Mouse (Mus musculus) lung, embryonic 15.5 days (tissue): ENCODE measurements at regions not wholly inside any gene's neighbourhood (a gene's known extent, or its start where the extent isn't known, plus 50 kb on each side); places are given as distances from the start of the nearest gene placed in this dataset.

Experiments used
- ATAC-seq: fragments of 200-750 bp; cut with Nextera tagmentation; 2 replicates; pipeline ENCODE4 v1.8.0; 2017; ENCODE audit warnings: moderate number of reproducible peaks, borderline replicate concordance; ENCODE audit not compliant: low FRiP score, low TSS enrichment; ENCODE audit errors: extremely low read depth
- H3K27ac ChIP-seq: fragments of 300-500 bp; sonication (generic); 2 replicates; pipeline ENCODE4 v1.5.1; 2015; ENCODE audit warnings: moderate library complexity, mild to moderate bottlenecking, inconsistent platforms
- H3K27me3 ChIP-seq: fragments of 300-500 bp; sonication (generic); 2 replicates; pipeline ENCODE4 v1.6.1; 2015; ENCODE audit warnings: inconsistent platforms
- H3K36me3 ChIP-seq: fragments of 300-500 bp; sonication (generic); 2 replicates; pipeline ENCODE4 v1.6.1; 2015; ENCODE audit warnings: inconsistent platforms
- H3K4me1 ChIP-seq: fragments of 300-500 bp; sonication (generic); 2 replicates; pipeline ENCODE4 v1.6.1; 2015; ENCODE audit warnings: inconsistent platforms
- H3K4me2 ChIP-seq: fragments of 300-500 bp; sonication (generic); 2 replicates; pipeline ENCODE4 v1.6.1; 2015; ENCODE audit warnings: inconsistent platforms, mild to moderate bottlenecking, moderate library complexity
- H3K4me3 ChIP-seq: fragments of 300-500 bp; sonication (generic); 2 replicates; pipeline ENCODE4 v1.5.1; 2015; ENCODE audit warnings: mild to moderate bottlenecking, inconsistent platforms
- H3K9ac ChIP-seq: fragments of 300-500 bp; sonication (generic); 2 replicates; pipeline ENCODE4 v1.6.1; 2015; ENCODE audit warnings: inconsistent platforms
- H3K9me3 ChIP-seq: fragments of 300-500 bp; sonication (generic); 2 replicates; pipeline ENCODE4 v1.6.1; 2016; ENCODE audit warnings: inconsistent platforms
- WGBS: fragments of 180-500 bp; shearing (Covaris S2); methylation state at CpG from one replicate; pipeline ENCODE4 v1.1.7; 2015; 5-methylcytosine and 5-hydroxymethylcytosine counted together

DNA sequence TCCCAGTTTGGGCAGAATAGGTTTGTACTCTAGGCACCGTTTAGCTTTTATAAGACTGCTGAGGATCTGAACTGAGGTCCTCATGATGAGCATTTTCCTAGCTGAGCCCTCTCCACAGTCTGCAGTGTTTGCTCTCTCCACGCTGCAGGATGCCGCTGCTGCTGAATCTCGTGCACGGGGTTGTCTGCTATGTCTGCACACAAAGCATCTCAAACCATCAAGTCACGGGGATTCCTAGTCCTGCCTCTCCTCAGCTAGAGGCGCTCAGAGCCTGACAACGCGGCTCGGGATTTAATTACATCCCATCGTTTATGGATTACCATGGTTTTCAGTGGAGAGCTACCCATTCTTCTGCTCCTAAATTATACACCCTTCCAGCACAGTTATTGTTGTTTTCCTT lies 175.6 kb downstream of the Rnf144b start:
- H3K27me3 ChIP-seq, result no peaks in the 10 kb centered on the region
- no peaks in the 10 kb centered on the region for H3K9me3 ChIP-seq
- H3K27ac ChIP-seq, result no peak overlapping the region
- no peak overlapping the region for H3K4me3 ChIP-seq
- ATAC-seq, result no peak
- no peak overlapping the region for H3K4me2 ChIP-seq
- H3K4me1 ChIP-seq, result no peaks in the 10 kb centered on the region
- 48% methylated on average over 11 of the region's 11 CpGs for WGBS
- no peak overlapping the region for H3K9ac ChIP-seq
- no peaks in the 10 kb centered on the region for H3K36me3 ChIP-seq

DNA sequence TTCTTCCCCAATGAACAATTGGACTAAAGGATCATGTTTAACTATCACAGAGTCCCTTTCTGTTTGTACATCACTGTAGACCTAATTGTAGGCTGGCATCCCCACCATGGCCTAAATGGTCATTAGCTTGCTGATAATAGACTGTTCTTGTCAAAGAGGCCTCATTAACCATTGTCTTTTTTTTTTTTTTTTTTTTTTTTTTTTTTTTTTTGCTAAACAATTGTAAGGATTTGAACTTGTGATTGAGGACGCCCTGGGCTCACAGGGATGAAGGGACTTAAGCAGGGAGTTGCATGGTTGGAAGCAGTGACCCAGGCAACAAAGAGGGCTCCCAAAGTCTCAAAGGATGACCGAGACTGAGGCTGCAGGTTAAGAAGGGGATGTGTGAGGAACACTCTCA lies 178.0 kb downstream of the Rnf144b start:
- no peak overlapping the region for H3K4me3 ChIP-seq
- no peaks in the 10 kb centered on the region for H3K9me3 ChIP-seq
- H3K9ac ChIP-seq, result no peak overlapping the region
- WGBS, result 66% methylated on average over 2 of the region's 2 CpGs
- ATAC-seq, result no peak
- no peaks in the 10 kb centered on the region for H3K36me3 ChIP-seq
- H3K4me2 ChIP-seq, result no peak overlapping the region
- H3K27me3 ChIP-seq, result no peaks in the 10 kb centered on the region
- H3K27ac ChIP-seq, result no peak overlapping the region
- no peaks in the 10 kb centered on the region for H3K4me1 ChIP-seq

DNA sequence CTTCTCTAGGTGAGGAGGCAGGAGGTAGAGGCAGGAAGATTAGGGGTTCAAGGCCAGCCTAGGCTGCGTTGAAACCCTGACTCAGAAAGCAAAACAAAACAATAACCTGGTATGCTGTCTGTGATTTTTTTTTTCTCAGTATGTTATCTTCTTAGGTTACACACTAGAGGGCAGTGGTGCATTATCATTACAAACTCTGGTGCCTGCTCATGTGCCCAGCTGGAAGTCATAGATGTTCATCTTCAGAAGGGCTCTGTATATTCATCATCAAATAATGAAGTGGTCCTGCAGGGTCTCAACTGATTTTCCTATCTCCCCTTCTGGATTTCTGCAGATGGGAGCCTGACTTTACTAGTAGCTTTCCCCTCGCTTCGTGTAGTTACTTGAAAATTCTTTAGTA lies 178.6 kb downstream of the Rnf144b start:
- no peak overlapping the region for H3K9ac ChIP-seq
- 54% methylated on average over 3 of the region's 3 CpGs for WGBS
- H3K4me1 ChIP-seq, result no peaks in the 10 kb centered on the region
- no peak overlapping the region for H3K27ac ChIP-seq
- ATAC-seq, result no peak
- no peaks in the 10 kb centered on the region for H3K27me3 ChIP-seq
- H3K36me3 ChIP-seq, result no peaks in the 10 kb centered on the region
- no peak overlapping the region for H3K4me2 ChIP-seq
- H3K4me3 ChIP-seq, result no peak overlapping the region
- no peaks in the 10 kb centered on the region for H3K9me3 ChIP-seq

DNA sequence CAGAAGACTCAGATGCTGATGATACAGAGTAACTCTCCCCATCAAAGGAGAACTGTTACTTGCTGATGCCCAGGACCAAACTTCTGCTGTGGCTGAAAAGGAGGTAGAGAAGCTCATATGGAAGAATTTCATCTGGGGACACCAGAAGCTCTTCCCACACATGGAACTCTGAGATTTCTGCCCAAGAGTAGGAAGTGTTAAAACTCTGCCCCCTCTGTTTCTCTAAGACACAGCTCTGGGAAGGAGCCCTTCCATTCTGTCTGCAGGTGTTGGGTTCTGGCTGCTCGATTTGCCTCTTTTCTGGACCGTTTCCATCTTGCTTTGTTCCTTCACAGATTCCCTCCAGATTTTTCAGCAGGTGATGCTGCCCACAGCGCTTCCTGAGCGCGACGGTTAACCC lies 187.0 kb downstream of the Rnf144b start:
- 88% methylated on average over 6 of the region's 6 CpGs for WGBS
- Histone ChIP-seq H3K4me2 (no peak overlapping the region), H3K4me3 (no peak overlapping the region), H3K27me3 (no peaks in the 10 kb centered on the region), H3K9ac (no peak overlapping the region), H3K36me3 (no peaks in the 10 kb centered on the region), H3K4me1 (no peaks in the 10 kb centered on the region), H3K27ac (no peak overlapping the region), H3K9me3 (no peaks in the 10 kb centered on the region)
- no peak for ATAC-seq

DNA sequence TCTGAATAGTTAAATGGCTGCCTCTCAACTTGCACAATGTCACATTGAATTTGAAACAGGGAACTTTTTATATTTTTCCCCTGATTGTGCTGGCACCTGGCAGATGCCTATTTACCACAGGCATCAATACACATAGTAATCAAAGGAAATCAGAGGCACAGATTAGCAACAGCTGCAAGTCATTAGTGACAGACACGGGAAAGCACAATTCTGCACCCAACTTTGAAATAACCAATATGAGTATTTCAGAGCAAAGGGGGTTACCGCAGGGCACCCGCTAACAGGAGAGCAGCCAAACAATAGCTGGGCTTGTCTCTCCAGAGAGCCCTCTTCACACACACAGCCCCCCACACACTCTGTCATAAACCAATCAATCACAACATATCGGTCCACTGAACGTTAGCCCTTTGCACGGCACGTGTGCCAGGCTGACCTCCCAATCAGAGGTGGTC lies 188.3 kb downstream of the Rnf144b start:
- 35% methylated on average over 7 of the region's 7 CpGs for WGBS
- Histone ChIP-seq H3K4me2 (no peak overlapping the region), H3K4me3 (no peak overlapping the region), H3K27ac (no peak overlapping the region), H3K36me3 (no peaks in the 10 kb centered on the region), H3K27me3 (no peaks in the 10 kb centered on the region), H3K4me1 (no peaks in the 10 kb centered on the region), H3K9ac (no peak overlapping the region), H3K9me3 (no peaks in the 10 kb centered on the region)
- ATAC-seq, result no peak

DNA sequence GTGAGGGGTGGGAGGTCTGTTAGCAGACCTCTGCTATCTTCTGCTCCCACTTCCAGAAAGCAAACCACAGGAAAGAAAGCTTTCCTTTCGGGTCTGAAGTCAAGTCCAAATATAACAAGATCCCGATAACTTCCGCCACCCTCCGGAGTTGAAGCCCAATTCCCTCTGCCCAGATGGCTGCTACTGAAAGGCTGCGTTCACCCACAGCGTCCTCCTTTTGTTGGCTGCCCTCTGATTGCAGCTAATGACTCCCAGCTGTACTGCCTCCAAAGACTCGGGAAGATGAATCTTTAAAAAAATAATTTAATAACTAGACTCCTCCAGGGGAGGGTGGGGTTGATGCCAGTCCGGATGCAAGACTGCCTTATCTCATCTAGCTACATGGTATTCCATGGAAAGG lies 197.1 kb downstream of the Rnf144b start:
- 36% methylated on average over 8 of the region's 8 CpGs for WGBS
- Histone ChIP-seq H3K4me2 (no peak overlapping the region), H3K9me3 (no peaks in the 10 kb centered on the region), H3K27ac (no peak overlapping the region), H3K4me1 (no peaks in the 10 kb centered on the region), H3K36me3 (no peaks in the 10 kb centered on the region), H3K9ac (no peak overlapping the region), H3K27me3 (no peaks in the 10 kb centered on the region), H3K4me3 (no peak overlapping the region)
- ATAC-seq, result no peak

DNA sequence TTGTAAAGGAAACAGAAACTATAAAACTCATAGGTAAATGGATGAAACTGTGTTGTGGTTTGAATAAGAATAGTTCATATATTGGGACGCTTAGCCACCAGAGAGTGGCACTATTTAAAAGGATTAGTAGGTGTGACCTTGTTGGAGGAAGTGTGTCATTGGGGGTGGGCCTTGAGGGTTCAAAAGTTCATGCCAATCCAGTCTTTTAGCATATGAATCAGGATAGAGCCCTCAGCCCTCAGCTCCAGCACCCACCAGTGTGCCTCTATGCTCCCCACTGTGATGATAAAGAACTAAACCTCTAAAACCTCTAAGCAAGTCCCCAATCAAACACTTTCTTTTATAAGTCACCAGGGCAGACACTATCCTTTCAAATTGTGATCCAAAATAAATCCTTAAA lies 199.4 kb downstream of the Rnf144b start:
- no peak for ATAC-seq
- no peaks in the 10 kb centered on the region for H3K4me1 ChIP-seq
- H3K9me3 ChIP-seq, result no peaks in the 10 kb centered on the region
- H3K27ac ChIP-seq, result no peak overlapping the region
- H3K4me2 ChIP-seq, result no peak overlapping the region
- WGBS, result 77% methylated on average over 1 of the region's 1 CpGs
- H3K9ac ChIP-seq, result no peak overlapping the region
- no peaks in the 10 kb centered on the region for H3K36me3 ChIP-seq
- H3K27me3 ChIP-seq, result no peaks in the 10 kb centered on the region
- no peak overlapping the region for H3K4me3 ChIP-seq

DNA sequence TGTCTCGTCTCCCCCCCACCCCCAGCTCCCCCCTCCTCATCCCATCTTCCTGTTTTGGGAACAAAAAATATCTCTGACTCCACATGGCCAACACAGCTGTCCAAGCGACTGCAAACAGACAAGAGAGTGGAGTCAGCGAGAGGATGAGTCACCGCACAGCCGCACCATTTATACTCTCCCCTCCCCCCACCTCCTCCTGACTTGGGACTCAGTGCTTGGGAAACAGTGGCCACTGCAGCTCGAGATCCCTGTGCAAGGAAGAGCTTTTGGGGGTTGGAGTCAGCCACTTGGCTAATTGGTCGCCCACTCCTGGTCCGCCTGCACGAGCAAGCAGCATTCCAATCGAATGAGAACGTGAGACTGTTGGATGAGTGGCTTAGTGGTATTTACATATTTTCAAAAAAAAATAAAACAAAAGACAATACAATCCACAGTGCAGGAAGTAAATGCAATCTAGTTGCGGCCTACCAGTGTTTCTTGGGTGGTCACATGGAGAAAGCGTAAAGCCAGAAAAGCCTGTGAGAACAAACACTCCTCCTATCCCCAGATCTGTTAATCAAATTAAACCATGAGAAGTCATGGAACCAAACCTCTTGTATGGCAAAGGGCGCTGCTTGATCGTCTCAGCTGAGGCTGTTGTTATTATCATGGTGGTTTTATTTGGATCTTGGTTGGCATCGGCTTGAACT lies 213.7 kb downstream of the Rnf144b start:
- peak; percentile 57; the same call in 1 of the 2 replicates for ATAC-seq
- no peaks in the 10 kb centered on the region for H3K36me3 ChIP-seq
- no peaks in the 10 kb centered on the region for H3K27me3 ChIP-seq
- peaks cover 9% of the 10 kb centered on the region; the same call in 1 of the 2 replicates for H3K4me1 ChIP-seq
- WGBS, result 34% methylated on average over 16 of the region's 16 CpGs
- H3K27ac ChIP-seq, result no peak overlapping the region
- H3K4me2 ChIP-seq, result no peak overlapping the region
- H3K9ac ChIP-seq, result no peak overlapping the region
- H3K9me3 ChIP-seq, result no peaks in the 10 kb centered on the region
- no peak overlapping the region for H3K4me3 ChIP-seq

DNA sequence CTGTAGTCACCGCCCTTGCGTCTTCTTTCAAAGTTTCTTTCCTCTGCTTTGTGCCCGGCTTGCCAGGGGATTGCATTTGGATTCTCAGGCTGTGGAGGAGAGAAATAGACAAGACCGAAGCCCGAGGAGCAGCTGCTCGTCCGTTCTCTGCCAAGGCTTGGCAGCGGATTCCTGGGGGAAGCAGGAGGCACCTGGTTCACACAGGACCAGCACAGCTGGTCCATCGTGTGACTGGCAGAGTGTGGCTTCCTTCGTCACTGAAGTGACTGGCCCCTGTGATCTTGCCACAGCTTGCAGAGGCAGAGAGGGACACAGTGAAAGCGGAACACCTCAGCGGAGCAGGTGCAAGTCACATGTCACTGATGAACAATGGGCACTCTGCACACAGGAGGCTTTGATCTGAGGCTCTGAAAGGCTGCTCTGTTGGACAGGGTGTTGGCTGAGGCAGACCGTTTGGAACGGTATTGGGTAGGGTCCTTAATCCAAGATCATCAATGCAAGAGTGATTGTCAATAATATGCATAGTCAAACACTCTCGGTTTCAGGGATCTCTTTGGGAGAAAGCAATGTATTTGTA lies 214.5 kb downstream of the Rnf144b start:
- no peak for ATAC-seq

DNA sequence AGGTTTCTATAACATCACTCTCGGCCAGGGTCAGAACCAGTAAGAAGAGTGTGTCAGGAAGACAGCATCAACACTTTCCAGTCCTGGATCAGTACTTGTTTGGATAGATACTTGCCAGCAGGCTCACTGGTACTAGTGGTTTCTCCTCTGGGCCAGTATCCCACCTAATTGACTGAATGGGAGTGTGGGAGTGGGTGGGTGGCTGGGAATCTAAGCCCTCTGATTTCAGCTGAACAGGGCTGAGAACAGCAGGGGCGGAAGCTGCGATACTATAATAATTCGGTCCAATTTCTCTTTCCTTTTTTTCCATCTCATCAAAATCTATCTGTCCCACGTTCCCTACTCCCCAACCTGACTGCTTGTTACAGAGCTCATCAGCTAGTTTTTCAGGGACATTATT lies 217.0 kb downstream of the Rnf144b start:
- Histone ChIP-seq H3K9ac (no peak overlapping the region), H3K27ac (no peak overlapping the region), H3K36me3 (no peaks in the 10 kb centered on the region), H3K27me3 (no peaks in the 10 kb centered on the region), H3K4me3 (no peak overlapping the region), H3K4me1 (peaks cover 9% of the 10 kb centered on the region; the same call in 1 of the 2 replicates), H3K9me3 (no peaks in the 10 kb centered on the region), H3K4me2 (no peak overlapping the region)
- no peak for ATAC-seq
- 70% methylated on average over 5 of the region's 5 CpGs for WGBS

More for the DNA sequence above, 214.5 kb downstream of the Rnf144b start:
- H3K27me3 ChIP-seq, result no peaks in the 10 kb centered on the region
- H3K36me3 ChIP-seq, result no peaks in the 10 kb centered on the region
- H3K4me3 ChIP-seq, result no peak overlapping the region
- no peak overlapping the region for H3K9ac ChIP-seq
- H3K4me2 ChIP-seq, result no peak overlapping the region
- 73% methylated on average over 15 of the region's 15 CpGs for WGBS
- no peaks in the 10 kb centered on the region for H3K9me3 ChIP-seq
- peaks cover 9% of the 10 kb centered on the region; the same call in 1 of the 2 replicates for H3K4me1 ChIP-seq
- no peak overlapping the region for H3K27ac ChIP-seq

DNA sequence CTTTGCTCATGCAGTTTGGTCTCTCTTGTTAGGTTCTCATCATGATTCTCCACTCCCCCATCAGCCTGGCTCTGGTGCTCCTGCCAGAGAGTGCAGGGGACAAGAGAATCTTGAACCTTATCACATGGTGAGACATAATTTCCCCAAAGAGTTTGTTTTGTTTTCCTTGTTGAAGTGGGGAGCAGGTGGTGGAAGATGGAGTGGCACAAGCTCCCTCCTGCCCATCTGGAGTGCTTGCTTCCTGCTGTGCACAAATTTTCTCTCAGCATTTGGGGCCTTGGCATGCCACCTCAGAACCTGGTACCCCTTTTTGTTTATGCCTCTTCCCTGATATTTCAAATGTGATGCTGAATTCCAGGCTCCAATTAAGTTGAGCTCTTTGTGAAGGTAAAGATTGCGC lies 219.9 kb downstream of the Rnf144b start:
- no peak overlapping the region for H3K4me2 ChIP-seq
- 95% methylated on average over 1 of the region's 1 CpGs for WGBS
- no peak overlapping the region for H3K27ac ChIP-seq
- H3K36me3 ChIP-seq, result no peaks in the 10 kb centered on the region
- H3K9me3 ChIP-seq, result no peaks in the 10 kb centered on the region
- no peaks in the 10 kb centered on the region for H3K27me3 ChIP-seq
- no peak overlapping the region for H3K9ac ChIP-seq
- H3K4me1 ChIP-seq, result no peaks in the 10 kb centered on the region
- no peak for ATAC-seq
- no peak overlapping the region for H3K4me3 ChIP-seq

DNA sequence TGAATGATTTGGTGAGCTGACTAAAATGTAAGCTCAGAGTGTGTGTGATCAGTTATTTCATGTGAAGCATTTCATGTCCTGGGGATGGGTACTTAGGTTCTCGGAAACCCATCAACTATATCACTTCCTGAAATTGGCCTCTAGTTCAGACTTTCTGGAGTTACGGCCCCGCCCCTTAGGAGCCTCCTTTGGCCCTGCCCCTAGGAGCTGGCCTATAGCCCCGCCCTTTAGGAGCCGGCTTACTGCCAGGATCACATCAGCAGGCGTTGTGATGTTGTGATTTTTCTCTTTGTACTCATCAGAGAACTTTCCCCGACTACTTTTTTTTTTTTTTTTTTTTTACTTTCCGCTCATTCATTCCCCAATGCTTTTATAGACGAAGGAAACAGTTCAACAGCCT lies 223.1 kb downstream of the Rnf144b start:
- 36% methylated on average over 9 of the region's 9 CpGs for WGBS
- ATAC-seq, result peak; percentile 55; the same call in 1 of the 2 replicates
- Histone ChIP-seq H3K9ac (no peak overlapping the region), H3K9me3 (no peaks in the 10 kb centered on the region), H3K27me3 (no peaks in the 10 kb centered on the region), H3K4me1 (no peaks in the 10 kb centered on the region), H3K4me2 (no peak overlapping the region), H3K4me3 (no peak overlapping the region), H3K27ac (no peak overlapping the region), H3K36me3 (no peaks in the 10 kb centered on the region)
